Mouse (Mus musculus): ENCODE measurements around the gene Bmp2.

DNA sequence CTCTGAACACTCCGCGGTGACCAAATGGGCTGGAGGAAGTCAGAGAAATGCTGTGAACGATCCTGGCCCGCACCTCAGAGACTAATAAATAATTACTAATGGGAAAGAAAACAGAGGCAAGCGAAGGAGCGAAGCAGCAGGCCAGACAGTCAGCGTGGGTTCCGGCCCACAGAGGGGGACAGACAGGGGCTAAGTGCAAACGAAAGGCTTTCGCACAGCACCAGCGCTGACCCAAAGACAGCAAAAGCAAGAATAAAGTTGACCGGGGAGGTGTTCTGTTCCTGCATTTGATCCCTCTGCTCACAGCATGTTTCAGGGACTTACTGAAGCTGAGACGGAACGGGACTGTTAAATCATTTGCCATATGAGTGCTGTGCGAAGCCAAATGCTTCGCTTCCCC, 42.8 kb upstream of the Bmp2 start:
- TF ChIP-seq CTCF (IDR thresholded peaks at IDR 0.05; ENCODE audit: borderline replicate concordance, extremely low read depth, insufficient read depth, insufficient read length), result no peak
- TF ChIP-seq POLR2A (IDR thresholded peaks at IDR 0.05; ENCODE audit: borderline replicate concordance, extremely low read depth, insufficient read depth, insufficient read length, poor library complexity, severe bottlenecking), result no peak

All from brain, embryonic 14.5 days (tissue).